Mouse (Mus musculus) retina, embryonic 14.5 days (tissue): Measurements from ENCODE around the gene Stard3nl.

Experiments used
- DNase-seq: peaks from one replicate; pipeline ENCODE4 v3.0.0-alpha.2; 2015; ENCODE audit warnings: low spot score

Gene Stard3nl

GRCm38 (mm10) chr13:19395688-19396354 lies at the start of gene Stard3nl:
Stard3nl (minus strand) TSS chr13:19395795.
- peak; percentile 98 for DNase-seq

DNA sequence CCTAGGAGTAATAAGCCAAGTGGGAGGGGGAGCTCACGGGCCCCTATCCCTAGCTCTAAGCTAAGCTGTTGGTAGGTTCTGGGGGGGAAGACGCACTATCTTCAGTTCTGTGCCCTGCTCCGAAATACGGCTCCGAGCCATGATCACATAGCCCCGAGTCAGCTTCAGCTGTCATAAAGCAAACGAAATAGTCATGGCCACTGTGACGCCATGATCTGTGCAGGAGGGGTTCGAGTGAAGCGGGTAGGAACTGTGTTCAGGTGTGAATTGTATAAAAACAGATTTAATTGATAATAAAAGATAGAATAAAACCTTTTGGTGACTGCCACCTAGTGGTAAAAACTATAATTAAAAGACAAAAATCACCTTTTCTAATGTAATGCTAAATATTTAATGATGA lies 42.4 kb upstream of the Stard3nl start:
- peak; percentile 62 for DNase-seq

DNA sequence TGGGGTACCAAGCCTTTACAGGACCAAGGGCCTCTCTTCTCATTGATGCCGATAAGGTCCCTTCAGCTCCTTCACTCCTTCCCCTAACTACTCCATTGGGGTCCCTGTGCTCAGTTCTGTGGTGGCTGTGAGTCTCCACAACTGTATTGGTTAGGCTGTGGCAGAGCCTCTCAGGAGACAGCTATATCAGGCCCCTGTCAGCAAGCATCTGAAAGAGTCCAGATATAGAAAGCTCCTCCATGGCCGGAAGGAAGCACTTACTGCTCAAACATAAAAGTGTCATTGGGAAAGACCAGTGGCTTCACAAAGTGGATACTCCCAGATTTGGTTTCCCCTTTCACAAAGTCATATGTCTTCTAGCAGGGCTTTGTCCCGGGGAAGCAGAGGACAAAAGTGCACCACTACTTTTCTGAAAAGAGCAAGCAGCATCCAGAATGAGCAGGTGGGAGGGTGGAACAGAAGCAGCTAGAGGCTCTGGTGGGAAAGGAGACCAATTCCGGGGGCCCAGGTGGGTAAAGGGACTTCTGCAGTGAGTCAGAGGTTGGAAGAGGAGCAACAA lies 34.3 kb upstream of the Stard3nl start:
- DNase-seq: no peak

- no peak for DNase-seq
Measured at GRCm38 (mm10) chr13:19428076-19428475, 32.5 kb upstream of the Stard3nl start.

- no peak for DNase-seq
Measured at GRCm38 (mm10) chr13:19424563-19424962, 29.0 kb upstream of the Stard3nl start.

GRCm38 (mm10) chr13:19422521-19422920 lies 26.9 kb upstream of the Stard3nl start:
- DNase-seq: no peak

DNA sequence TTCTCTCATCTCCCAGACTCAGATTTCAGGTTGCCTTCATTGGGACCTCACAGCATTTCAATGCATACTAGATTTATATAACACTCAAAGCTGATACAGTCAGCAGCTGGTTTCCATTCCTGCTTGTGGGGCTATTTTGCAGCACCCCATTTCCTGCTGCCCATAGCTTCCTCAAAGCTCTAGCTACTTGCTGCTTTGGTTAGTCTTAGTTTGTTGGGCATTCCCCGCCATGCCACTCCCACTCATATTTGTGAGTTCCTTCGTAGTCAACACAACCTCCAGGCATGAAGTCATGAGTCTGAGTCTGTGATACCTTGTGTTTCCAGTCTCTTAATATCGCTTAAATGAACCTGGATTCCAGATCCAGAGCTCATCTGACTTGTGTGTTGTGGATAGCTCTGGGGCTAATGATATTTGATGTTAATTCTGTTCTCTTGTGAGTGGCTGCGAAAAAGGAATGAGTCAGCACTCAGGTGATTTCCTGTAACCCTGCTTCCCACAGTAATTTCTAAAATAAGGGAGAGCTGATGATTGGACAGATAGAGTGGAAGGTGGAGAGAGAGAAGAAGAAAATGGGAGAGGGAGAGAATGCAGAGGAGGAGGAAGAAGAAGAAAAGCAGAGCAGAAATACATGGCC lies 22.4 kb upstream of the Stard3nl start:
- DNase-seq: no peak

DNA sequence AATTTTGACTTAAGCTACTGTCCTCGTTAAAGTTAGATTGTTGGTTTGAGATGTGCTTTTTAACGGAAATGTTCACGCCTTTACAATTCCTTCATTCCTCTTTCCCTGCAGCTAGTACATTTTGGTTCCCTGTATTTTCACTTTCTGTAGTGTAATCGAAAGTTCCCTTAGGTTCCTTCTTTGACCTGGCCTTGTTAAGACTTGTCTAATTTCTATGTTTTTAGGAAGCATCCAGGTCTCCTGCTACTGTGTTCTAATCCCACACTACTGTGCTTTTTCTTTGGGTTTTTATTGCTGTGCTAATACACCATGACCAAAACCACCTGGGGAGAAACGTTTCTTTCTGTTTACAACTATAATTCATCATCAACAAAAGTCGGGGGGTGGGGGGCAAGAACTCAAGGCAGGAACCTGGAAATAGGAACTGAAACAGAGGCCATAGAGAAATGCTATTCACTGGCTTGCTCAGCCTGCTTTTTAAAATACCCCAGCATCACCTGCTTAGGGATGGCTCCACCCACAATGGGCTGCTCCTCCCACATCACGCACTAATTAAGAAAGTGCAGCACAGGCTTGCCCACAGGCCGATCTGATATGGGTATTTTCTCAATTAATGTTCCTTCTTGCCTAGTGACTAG lies 20.4 kb upstream of the Stard3nl start:
- DNase-seq: no peak

DNA sequence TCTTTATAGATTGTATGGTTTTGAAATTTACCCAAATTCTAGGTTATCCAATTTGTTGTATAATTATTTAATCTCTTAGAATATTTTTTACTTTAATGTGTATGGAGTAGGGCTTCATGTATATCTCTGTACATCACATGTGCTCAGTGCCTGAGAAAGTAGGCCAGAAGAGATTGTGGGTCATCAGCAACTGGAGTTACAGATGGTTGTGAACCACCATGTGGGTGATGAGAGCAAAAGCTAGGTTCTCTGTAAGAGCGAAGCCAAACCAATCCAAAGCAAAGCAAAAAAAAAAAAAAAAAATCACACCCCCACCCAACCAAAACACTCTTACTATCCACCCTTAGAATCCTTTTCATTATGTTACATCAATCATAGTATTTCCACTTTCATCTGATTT lies 19.7 kb upstream of the Stard3nl start:
- no peak for DNase-seq

- no peak for DNase-seq
Measured at GRCm38 (mm10) chr13:19412334-19412939, 16.8 kb upstream of the Stard3nl start.

DNA sequence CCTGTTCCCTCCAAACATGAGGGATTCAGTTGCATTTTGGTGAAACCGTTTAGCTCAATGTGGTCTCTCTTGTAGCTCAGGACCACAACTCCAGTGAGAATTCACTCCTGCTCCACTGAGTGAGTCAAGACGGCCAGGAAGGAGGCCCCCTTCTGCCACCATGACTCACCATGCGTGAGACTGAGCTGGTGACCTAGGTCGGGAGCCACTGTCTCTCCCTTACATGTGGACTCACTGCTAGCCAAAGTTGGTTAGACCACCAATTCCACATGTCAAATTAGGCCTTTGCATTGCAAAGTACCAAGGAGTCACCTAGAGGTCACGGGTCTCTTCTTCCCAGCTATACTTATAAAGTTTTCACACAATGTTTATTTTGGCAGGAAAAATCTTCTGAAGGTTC lies 16.3 kb upstream of the Stard3nl start:
- no peak for DNase-seq

DNA sequence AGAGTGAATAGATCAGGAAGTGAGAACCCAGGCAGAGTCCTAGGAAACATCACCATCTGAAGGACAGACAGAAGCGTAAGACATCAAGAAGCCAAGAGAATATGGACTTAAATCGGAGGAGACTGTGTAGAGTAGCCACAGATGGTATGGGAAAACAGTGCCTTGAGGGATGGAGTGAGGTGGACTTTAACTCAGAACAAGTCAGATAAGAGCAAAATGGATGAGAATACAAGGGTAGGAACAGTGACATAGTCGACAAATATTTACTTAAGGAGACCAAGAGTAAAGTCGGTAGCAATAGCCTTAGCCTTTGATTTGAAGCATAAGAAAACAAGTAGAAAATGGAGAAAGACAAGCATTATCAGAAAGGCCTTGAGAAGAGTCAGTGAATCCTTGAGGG lies 15.1 kb upstream of the Stard3nl start:
- no peak for DNase-seq

GRCm38 (mm10) chr13:19407953-19408352 lies 12.4 kb upstream of the Stard3nl start:
- no peak for DNase-seq

DNA sequence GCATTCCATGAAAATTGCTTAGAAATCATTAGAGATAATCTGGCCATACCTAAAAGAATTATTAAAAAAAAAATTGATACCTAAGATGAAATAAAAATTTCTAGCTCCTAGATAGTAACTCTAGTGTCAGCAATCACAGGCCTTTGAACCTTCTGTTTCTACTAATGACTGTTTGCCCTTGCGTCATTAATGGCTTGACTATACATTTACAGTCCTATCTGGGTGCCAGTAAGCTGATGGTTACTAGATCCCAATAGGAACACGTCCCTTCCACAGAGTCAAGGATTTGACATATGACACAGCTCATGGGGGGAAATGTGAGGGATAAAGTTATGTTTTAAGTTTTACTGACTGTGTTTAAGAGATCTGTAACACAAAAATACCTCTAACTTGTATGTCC lies 9.0 kb upstream of the Stard3nl start:
- no peak for DNase-seq

GRCm38 (mm10) chr13:19394798-19395687 lies 552 bp downstream of the Stard3nl start:
- DNase-seq: peak; percentile 10

GRCm38 (mm10) chr13:19394171-19394570 lies 1.4 kb downstream of the Stard3nl start:
- peak; percentile 17 for DNase-seq

GRCm38 (mm10) chr13:19393731-19394130 lies 1.9 kb downstream of the Stard3nl start:
- DNase-seq: no peak

DNA sequence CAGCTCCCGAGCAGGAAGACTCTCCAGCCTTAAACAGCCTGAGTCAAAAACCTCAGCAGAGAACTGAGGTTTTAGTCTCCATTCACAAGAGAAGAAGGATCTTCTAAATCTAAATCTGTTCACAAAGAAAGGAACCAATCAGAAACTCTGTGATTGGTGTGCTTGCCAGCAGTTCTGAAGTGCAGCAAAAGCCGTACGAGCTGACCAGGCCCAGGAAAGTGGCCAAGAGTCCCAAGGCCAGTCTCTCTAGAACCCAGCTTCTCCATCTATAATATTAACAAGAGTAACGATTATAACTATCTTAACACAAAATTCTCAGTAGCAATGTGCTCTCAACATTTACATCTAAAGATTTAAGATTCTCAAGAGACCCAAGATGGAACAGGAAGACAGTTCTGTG lies 4.0 kb downstream of the Stard3nl start:
- no peak for DNase-seq

GRCm38 (mm10) chr13:19390296-19390695 lies 5.3 kb downstream of the Stard3nl start:
- DNase-seq: no peak

GRCm38 (mm10) chr13:19389896-19390295 lies 5.7 kb downstream of the Stard3nl start:
- no peak for DNase-seq

- no peak for DNase-seq
Measured at GRCm38 (mm10) chr13:19389434-19389833, 6.2 kb downstream of the Stard3nl start.

- no peak for DNase-seq
Measured at GRCm38 (mm10) chr13:19385226-19385625, 10.4 kb downstream of the Stard3nl start.
